Mouse (Mus musculus) G1E-ER4 (cell line): ENCODE data around the gene Acox3. TPM values are rescaled to one million over a fixed set of nuclear protein-coding genes. Genes with fewer than 3 reads are reported as not detected.

Experiments used
- GATA1 ChIP-seq: IDR thresholded peaks from one replicate; pipeline ENCODE4 v1.8.0; 2012; ENCODE audit warnings: low read length, inconsistent platforms
- polyA plus RNA-seq: library from polyadenylated mRNA; stranded (reverse); fragments of >175 nt; gene quantifications from 2 replicates; pipeline ENCODE4 v1.2.3, GENCODE M21; 2012

The Acox3 gene
- polyA plus RNA-seq, 1 experiment: 4.3 TPM

DNA sequence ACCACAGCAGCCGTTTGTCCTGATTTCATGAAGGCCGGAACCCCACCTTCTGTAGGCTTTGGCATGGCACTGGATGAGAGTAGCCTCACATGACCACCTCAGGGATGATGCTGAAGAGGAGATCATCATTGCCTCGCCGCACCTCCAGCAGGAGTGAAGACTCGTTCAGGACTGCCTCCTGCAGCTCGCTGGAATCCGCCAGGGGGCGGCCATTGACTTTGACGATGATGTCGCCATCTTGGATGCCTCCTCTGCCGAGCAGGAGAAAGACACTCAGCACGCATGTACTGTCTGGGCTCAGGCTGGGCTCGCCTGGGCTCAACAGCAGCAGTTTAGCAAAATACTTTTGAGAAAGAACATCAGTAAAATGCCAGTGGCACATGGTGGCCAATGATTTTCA lies 70.0 kb downstream of the Acox3 start:
- no peak for TF ChIP-seq GATA1

DNA sequence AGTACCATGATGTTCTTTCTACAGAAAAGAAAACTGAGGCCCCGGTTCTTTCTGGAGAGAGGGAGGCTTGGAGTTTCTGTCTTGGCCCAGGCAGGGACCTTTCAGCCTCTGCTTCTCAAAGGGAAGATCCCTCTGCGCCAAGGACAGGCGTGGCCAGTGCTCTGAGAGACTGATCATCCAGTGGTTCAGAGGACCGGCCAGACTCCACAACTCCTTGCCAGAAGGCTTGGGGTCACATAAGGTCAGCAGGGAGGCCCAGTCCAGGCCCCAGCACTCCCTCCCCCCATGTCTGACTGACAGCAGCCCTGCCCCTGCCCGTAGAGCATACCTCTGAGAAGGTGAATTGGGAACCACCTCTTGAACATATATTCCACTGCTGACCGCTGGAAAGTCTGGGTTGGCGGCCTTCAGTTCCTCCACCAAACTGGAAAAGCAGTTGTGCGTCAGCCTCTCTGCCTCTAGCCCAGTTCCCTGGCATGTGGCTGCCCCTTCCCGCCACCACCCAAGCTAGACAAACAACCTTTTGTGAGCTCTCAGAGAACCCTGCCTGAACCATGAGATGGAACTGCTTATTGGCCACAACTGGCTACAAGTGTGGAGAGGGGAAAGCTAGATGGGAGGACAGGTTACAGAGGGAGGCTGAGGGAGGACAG lies 71.0 kb downstream of the Acox3 start:
- no peak for TF ChIP-seq GATA1

DNA sequence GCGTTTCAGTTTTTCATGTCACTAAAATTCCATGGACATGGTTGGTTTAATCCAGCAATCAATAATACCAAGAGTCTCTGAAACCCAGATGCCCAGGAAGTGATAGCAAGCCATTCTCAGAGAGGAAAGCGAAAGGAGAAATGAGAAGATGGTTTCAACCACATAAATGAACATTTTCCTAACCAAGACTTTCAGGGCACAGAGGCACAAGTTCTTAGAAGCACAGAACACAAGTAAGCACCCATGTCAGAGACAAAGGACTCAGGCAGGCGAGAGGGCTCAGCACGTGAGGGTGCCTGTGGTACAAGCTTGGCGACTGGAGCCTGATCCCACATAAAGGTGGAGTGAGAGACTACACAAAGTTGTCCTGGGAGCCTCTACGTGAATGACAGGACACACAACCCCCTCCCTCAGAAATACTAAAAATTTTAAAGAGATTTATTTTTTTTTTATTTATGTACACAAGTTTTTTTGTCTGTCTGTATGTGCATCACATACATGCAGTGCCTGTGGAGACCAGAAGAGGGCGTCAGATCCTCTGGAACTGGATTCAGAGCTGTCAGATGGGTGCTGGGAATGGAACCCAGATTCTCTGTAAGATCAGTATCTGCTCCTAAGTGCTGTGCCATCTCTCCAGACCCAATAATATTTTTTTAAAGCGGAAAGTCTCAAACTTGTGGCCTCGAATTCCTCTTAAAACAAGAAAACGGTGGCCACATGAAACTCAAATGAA lies 73.1 kb downstream of the Acox3 start:
- TF ChIP-seq GATA1: no peak

DNA sequence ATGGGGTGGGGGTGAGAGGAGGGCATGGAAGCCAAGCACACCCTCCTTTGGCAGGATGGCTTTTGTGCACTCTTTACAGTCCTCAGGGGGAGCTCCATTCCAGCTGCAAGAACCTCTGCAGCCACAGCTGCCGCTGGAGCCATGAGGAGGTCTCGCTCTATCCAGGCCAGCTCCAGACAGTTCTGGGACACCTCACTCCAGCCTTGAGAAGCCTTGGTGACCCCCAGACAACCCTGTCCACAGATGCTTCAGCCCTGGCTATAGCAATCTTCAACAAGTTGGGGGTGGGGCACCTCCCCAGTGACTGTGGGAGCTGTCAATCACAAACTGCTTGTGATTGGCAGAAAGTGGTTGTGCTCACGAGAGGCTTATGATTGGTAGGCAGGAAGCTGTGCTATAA lies 76.7 kb downstream of the Acox3 start:
- no peak for TF ChIP-seq GATA1

DNA sequence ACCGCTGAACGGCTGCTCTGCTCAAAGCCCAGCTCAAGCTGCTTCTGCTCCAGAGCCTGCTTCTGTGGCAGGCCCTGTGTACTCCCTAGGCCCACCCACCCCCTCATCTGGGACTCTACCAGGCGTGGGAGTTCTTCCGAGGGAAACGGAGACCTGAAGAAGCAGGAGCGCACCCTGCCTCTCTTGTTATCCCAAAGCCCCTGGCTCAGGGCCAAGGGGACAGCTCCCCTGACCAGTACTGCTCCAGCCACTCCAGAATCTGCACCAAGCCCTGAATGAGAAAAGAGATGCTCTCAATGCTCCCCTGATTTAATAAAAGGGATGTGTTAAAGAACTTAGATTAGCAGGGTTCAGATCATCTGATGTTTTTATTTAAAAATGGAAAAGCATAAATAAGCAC lies 78.4 kb downstream of the Acox3 start:
- no peak for TF ChIP-seq GATA1

DNA sequence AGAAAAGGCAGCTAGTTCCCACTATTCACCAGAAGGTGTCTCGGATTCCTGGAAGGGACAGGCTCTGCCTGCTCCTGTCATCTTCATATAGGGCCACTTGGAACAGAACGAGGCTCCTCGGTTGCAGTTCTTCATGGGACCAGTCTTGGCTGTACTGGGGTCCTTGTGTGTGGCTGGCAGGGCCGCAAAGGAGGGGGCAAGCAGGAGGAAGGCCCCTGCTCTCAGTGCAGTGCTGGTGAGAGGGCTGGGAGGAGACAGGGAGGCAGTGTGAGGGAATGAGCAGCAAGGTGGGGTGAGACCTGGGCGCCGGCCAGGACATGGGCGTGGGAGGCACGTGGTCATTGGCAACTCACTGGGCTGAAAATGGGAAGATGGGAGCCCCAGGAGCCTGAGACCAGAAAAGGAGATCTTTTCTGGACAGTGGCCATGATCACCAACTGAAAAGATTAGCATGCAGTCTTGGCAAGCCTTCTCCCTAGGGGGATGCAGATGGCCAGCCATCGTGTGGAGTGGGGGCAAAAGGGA lies 79.2 kb downstream of the Acox3 start:
- no peak for TF ChIP-seq GATA1

Other genes with a start within 250 kb of the Acox3 start
- gene Hmx1, start 193.9 kb upstream of the Acox3 start, polyA plus RNA-seq: not detected in 2 replicates
- 0.78 and 1.9 TPM in 2 replicates for gene Cpz, start 57.3 kb upstream of the Acox3 start, polyA plus RNA-seq
- gene Trmt44, start 8.0 kb upstream of the Acox3 start, polyA plus RNA-seq: 6.5 and 6.6 TPM in 2 replicates
- gene Htra3, start 96.7 kb downstream of the Acox3 start, polyA plus RNA-seq: not detected in 2 replicates
- gene Sh3tc1, start 156.9 kb downstream of the Acox3 start, polyA plus RNA-seq: not detected in 2 replicates
- not detected in 2 replicates for gene Ablim2, start 174.8 kb downstream of the Acox3 start, polyA plus RNA-seq